Mouse (Mus musculus) liver, embryonic 16.5 days (tissue): Measurements from ENCODE around the gene Itgb7. TPM values are rescaled to one million over a fixed set of nuclear protein-coding genes. Genes with fewer than 3 reads are reported as not detected.

Experiments used
- ATAC-seq: fragments of 200-750 bp; cut with Nextera tagmentation; 2 replicates; pipeline ENCODE4 v1.8.0; 2017; ENCODE audit warnings: low read depth, mild to moderate bottlenecking, moderate number of reproducible peaks, moderate library complexity
- H3K27ac ChIP-seq: fragments of 300-500 bp; sonication (generic); 2 replicates; pipeline ENCODE4 v1.5.1; 2014; ENCODE audit warnings: mild to moderate bottlenecking, low read length
- H3K27me3 ChIP-seq: fragments of 300-500 bp; sonication (generic); 2 replicates; pipeline ENCODE4 v1.6.1; 2014; ENCODE audit warnings: low read depth, low read length, mixed read lengths; ENCODE audit not compliant: control insufficient read depth, insufficient read depth
- H3K36me3 ChIP-seq: fragments of 300-500 bp; sonication (generic); 2 replicates; pipeline ENCODE4 v1.6.1; 2014; ENCODE audit warnings: mild to moderate bottlenecking; ENCODE audit not compliant: control insufficient read depth, insufficient read depth
- H3K4me1 ChIP-seq: fragments of 300-500 bp; sonication (generic); 2 replicates; pipeline ENCODE4 v1.6.1; 2014; ENCODE audit warnings: low read depth, low read length, mixed read lengths; ENCODE audit not compliant: control insufficient read depth
- H3K4me2 ChIP-seq: fragments of 300-500 bp; sonication (generic); 2 replicates; pipeline ENCODE4 v1.6.1; 2014; ENCODE audit warnings: low read depth, low read length, mixed read lengths
- H3K4me3 ChIP-seq: fragments of 300-500 bp; sonication (generic); 2 replicates; pipeline ENCODE4 v1.5.1; 2014; ENCODE audit warnings: low read depth, mild to moderate bottlenecking, low read length
- H3K9ac ChIP-seq: fragments of 300-500 bp; sonication (generic); 2 replicates; pipeline ENCODE4 v1.6.1; 2014; ENCODE audit warnings: low read depth, low read length
- H3K9me3 ChIP-seq: fragments of 300-500 bp; sonication (generic); replicated peaks from 2 replicates; pipeline ENCODE4 v1.6.1; 2016; ENCODE audit warnings: low read length; ENCODE audit not compliant: control insufficient read depth
- WGBS: fragments of 180-500 bp; shearing (Covaris S2); extraction: QIAGEN DNeasy Blood & Tissue Kit; methylation state at CpG from one replicate; pipeline ENCODE4 v1.1.7; 2014; ENCODE audit not compliant: insufficient replicate concordance; 5-methylcytosine and 5-hydroxymethylcytosine counted together
- polyA plus RNA-seq: library from polyadenylated mRNA; unstranded; fragments of >200 nt; fragmentation: Nextera tagmentation; extraction: Ambion mirVana; gene quantifications from 2 replicates; pipeline ENCODE4 v1.2.1, GENCODE M21; 2015

Gene Itgb7
- polyA plus RNA-seq, 1 experiment from 2014 or later = 5.5 TPM

GRCm38 (mm10) chr15:102265548-102265947 is 33.8 kb upstream of the Itgb7 start:
- Histone ChIP-seq H3K4me2 (no peak overlapping the region), H3K4me1 (no peaks in the 10 kb centered on the region), H3K27ac (no peak overlapping the region), H3K4me3 (no peak overlapping the region), H3K27me3 (peaks cover 10% of the 10 kb centered on the region), H3K9me3 (no peaks in the 10 kb centered on the region), H3K36me3 (no peaks in the 10 kb centered on the region), H3K9ac (no peak overlapping the region)
- WGBS = 72% methylated on average over 5 of the region's 5 CpGs
- no peak for ATAC-seq

GRCm38 (mm10) chr15:102263037-102263436 is 31.3 kb upstream of the Itgb7 start:
- Histone ChIP-seq H3K9ac (no peak overlapping the region), H3K4me2 (no peak overlapping the region), H3K9me3 (no peaks in the 10 kb centered on the region), H3K27ac (no peak overlapping the region), H3K27me3 (peaks cover 20% of the 10 kb centered on the region), H3K4me1 (no peaks in the 10 kb centered on the region), H3K4me3 (no peak overlapping the region), H3K36me3 (no peaks in the 10 kb centered on the region)
- no peak for ATAC-seq
- WGBS = 38% methylated on average over 2 of the region's 2 CpGs

GRCm38 (mm10) chr15:102262582-102262981 is 30.8 kb upstream of the Itgb7 start:
- WGBS = 46% methylated on average over 7 of the region's 7 CpGs
- H3K9ac ChIP-seq = no peak overlapping the region
- no peak overlapping the region for H3K27ac ChIP-seq
- H3K4me1 ChIP-seq = peaks cover 2% of the 10 kb centered on the region
- no peaks in the 10 kb centered on the region for H3K36me3 ChIP-seq
- no peak overlapping the region for H3K4me2 ChIP-seq
- no peaks in the 10 kb centered on the region for H3K9me3 ChIP-seq
- ATAC-seq = no peak
- H3K4me3 ChIP-seq = no peak overlapping the region
- H3K27me3 ChIP-seq = peaks cover 25% of the 10 kb centered on the region

GRCm38 (mm10) chr15:102258581-102259253 is 27.0 kb upstream of the Itgb7 start:
- Histone ChIP-seq H3K4me2 (no peak overlapping the region), H3K4me3 (no peak overlapping the region), H3K4me1 (peaks cover 8% of the 10 kb centered on the region), H3K27ac (no peak overlapping the region), H3K27me3 (peaks cover 60% of the 10 kb centered on the region), H3K9ac (no peak overlapping the region), H3K36me3 (no peaks in the 10 kb centered on the region), H3K9me3 (no peaks in the 10 kb centered on the region)
- no peak for ATAC-seq
- WGBS = 25% methylated on average over 11 of the region's 11 CpGs

GRCm38 (mm10) chr15:102258076-102258470 is 26.3 kb upstream of the Itgb7 start:
- WGBS = 17% methylated on average over 12 of the region's 12 CpGs
- Histone ChIP-seq H3K9me3 (no peaks in the 10 kb centered on the region), H3K4me2 (no peak overlapping the region), H3K36me3 (no peaks in the 10 kb centered on the region), H3K4me1 (peaks cover 8% of the 10 kb centered on the region), H3K27ac (no peak overlapping the region), H3K27me3 (peaks cover 64% of the 10 kb centered on the region), H3K9ac (no peak overlapping the region), H3K4me3 (no peak overlapping the region)
- no peak for ATAC-seq

- peaks cover 68% of the 10 kb centered on the region for H3K27me3 ChIP-seq
- H3K9me3 ChIP-seq = no peaks in the 10 kb centered on the region
- H3K4me3 ChIP-seq = peak within 1 kb of the TSS; percentile 56
- H3K27ac ChIP-seq = no peak within 1 kb of the TSS
- peak within 1 kb of the TSS; percentile 31; the same call in 1 of the 2 replicates for H3K9ac ChIP-seq
- H3K36me3 ChIP-seq = no peaks in the 10 kb centered on the region
- 1% methylated on average over 41 of the region's 46 CpGs for WGBS
- peak within 1 kb of the TSS; percentile 75 for H3K4me2 ChIP-seq
- ATAC-seq = 0 out of 2 replicates have a peak, but pooled peaks have one; percentile 24
- peaks cover 8% of the 10 kb centered on the region for H3K4me1 ChIP-seq
Observed at GRCm38 (mm10) chr15:102257202-102258075, 25.7 kb upstream of the Itgb7 start, which contains the start of gene Rarg. Gene Rarg, minus strand, starts transcription at chr15:102257517.

GRCm38 (mm10) chr15:102256431-102257201 is 24.9 kb upstream of the Itgb7 start:
- peaks cover 8% of the 10 kb centered on the region for H3K4me1 ChIP-seq
- H3K27ac ChIP-seq = no peak overlapping the region
- peaks cover 71% of the 10 kb centered on the region for H3K27me3 ChIP-seq
- H3K4me3 ChIP-seq = peak overlapping the region; percentile 56
- H3K9me3 ChIP-seq = no peaks in the 10 kb centered on the region
- ATAC-seq = no peak
- 11% methylated on average over 22 of the region's 22 CpGs for WGBS
- H3K4me2 ChIP-seq = peak overlapping the region; percentile 75
- H3K9ac ChIP-seq = peak overlapping the region; percentile 31; the same call in 1 of the 2 replicates
- H3K36me3 ChIP-seq = no peaks in the 10 kb centered on the region

- 42% methylated on average over 13 of the region's 14 CpGs for WGBS
- Histone ChIP-seq H3K4me1 (peaks cover 8% of the 10 kb centered on the region), H3K27ac (no peak overlapping the region), H3K4me2 (no peak overlapping the region), H3K9me3 (no peaks in the 10 kb centered on the region), H3K36me3 (no peaks in the 10 kb centered on the region), H3K27me3 (peaks cover 80% of the 10 kb centered on the region), H3K4me3 (no peak overlapping the region), H3K9ac (no peak overlapping the region)
- no peak for ATAC-seq
Observed at GRCm38 (mm10) chr15:102255547-102256255, 24.0 kb upstream of the Itgb7 start.
